Mouse (Mus musculus): ENCODE data around the gene Coro1b. TPM values are rescaled to one million over a fixed set of nuclear protein-coding genes. Genes with fewer than 3 reads are reported as not detected.

Gene Coro1b
- polyA plus RNA-seq, 1 experiment from 2014 or later, result 176 TPM

GRCm38 (mm10) chr19:4144550-4145498, 3.6 kb upstream of the Coro1b start:
- no peak overlapping the region for H3K4me3 ChIP-seq (replicated peaks; ENCODE audit: low read length)
- H3K27ac ChIP-seq (ENCODE audit: low read length), result 0 out of 2 replicates have a peak overlapping the region, but pooled peaks have one; percentile 12
- H3K4me2 ChIP-seq (ENCODE audit: low read depth, low read length), result no peak overlapping the region
- no peaks in the 10 kb centered on the region for H3K9me3 ChIP-seq (replicated peaks; ENCODE audit: control insufficient read depth, low read length)
- WGBS, result 77% methylated on average over 16 of the region's 16 CpGs
- no peak for ATAC-seq (ENCODE audit: insufficient read depth, low FRiP score)
- no peaks in the 10 kb centered on the region for H3K27me3 ChIP-seq (ENCODE audit: control insufficient read depth, insufficient read depth, low read length)
- H3K36me3 ChIP-seq (ENCODE audit: control insufficient read depth, insufficient read depth, low read length), result no peaks in the 10 kb centered on the region
- no peak overlapping the region for H3K9ac ChIP-seq (ENCODE audit: low read length)
- H3K4me1 ChIP-seq (ENCODE audit: control insufficient read depth, insufficient read depth, low read length), result peaks cover 15% of the 10 kb centered on the region

GRCm38 (mm10) chr19:4145936-4146335, 2.5 kb upstream of the Coro1b start:
- Histone ChIP-seq H3K36me3 (ENCODE audit: control insufficient read depth, insufficient read depth, low read length) (peaks cover 4% of the 10 kb centered on the region; the same call in 1 of the 2 replicates), H3K9ac (ENCODE audit: low read length) (no peak overlapping the region), H3K27me3 (ENCODE audit: control insufficient read depth, insufficient read depth, low read length) (no peaks in the 10 kb centered on the region), H3K4me2 (ENCODE audit: low read depth, low read length) (no peak overlapping the region), H3K27ac (ENCODE audit: low read length) (no peak overlapping the region), H3K9me3 (replicated peaks; ENCODE audit: control insufficient read depth, low read length) (no peaks in the 10 kb centered on the region), H3K4me1 (ENCODE audit: control insufficient read depth, insufficient read depth, low read length) (peaks cover 15% of the 10 kb centered on the region), H3K4me3 (replicated peaks; ENCODE audit: low read length) (no peak overlapping the region)
- WGBS, result 90% methylated on average over 5 of the region's 5 CpGs
- no peak for ATAC-seq (ENCODE audit: insufficient read depth, low FRiP score)

- Histone ChIP-seq H3K27ac (ENCODE audit: low read length) (no peak overlapping the region), H3K4me1 (ENCODE audit: control insufficient read depth, insufficient read depth, low read length) (peaks cover 15% of the 10 kb centered on the region), H3K9ac (ENCODE audit: low read length) (no peak overlapping the region), H3K4me3 (replicated peaks; ENCODE audit: low read length) (no peak overlapping the region), H3K36me3 (ENCODE audit: control insufficient read depth, insufficient read depth, low read length) (peaks cover 9% of the 10 kb centered on the region), H3K4me2 (ENCODE audit: low read depth, low read length) (no peak overlapping the region), H3K9me3 (replicated peaks; ENCODE audit: control insufficient read depth, low read length) (no peaks in the 10 kb centered on the region), H3K27me3 (ENCODE audit: control insufficient read depth, insufficient read depth, low read length) (no peaks in the 10 kb centered on the region)
- WGBS, result 66% methylated on average over 12 of the region's 12 CpGs
- ATAC-seq (ENCODE audit: insufficient read depth, low FRiP score), result no peak
Measured at GRCm38 (mm10) chr19:4146366-4147021, 1.9 kb upstream of the Coro1b start.

- Histone ChIP-seq H3K27me3 (ENCODE audit: control insufficient read depth, insufficient read depth, low read length) (no peaks in the 10 kb centered on the region), H3K27ac (ENCODE audit: low read length) (no peak overlapping the region), H3K36me3 (ENCODE audit: control insufficient read depth, insufficient read depth, low read length) (peaks cover 9% of the 10 kb centered on the region), H3K4me3 (replicated peaks; ENCODE audit: low read length) (no peak overlapping the region), H3K9ac (ENCODE audit: low read length) (no peak overlapping the region), H3K9me3 (replicated peaks; ENCODE audit: control insufficient read depth, low read length) (no peaks in the 10 kb centered on the region), H3K4me2 (ENCODE audit: low read depth, low read length) (no peak overlapping the region), H3K4me1 (ENCODE audit: control insufficient read depth, insufficient read depth, low read length) (peaks cover 15% of the 10 kb centered on the region)
- WGBS, result 63% methylated on average over 3 of the region's 3 CpGs
- ATAC-seq (ENCODE audit: insufficient read depth, low FRiP score), result no peak
Measured at GRCm38 (mm10) chr19:4147022-4147405, 1.4 kb upstream of the Coro1b start.

GRCm38 (mm10) chr19:4147782-4148490, 483 bp upstream of the Coro1b start:
- no peak; the same call in 1 of the 2 replicates for ATAC-seq (ENCODE audit: insufficient read depth, low FRiP score)
- no peaks in the 10 kb centered on the region for H3K9me3 ChIP-seq (replicated peaks; ENCODE audit: control insufficient read depth, low read length)
- H3K36me3 ChIP-seq (ENCODE audit: control insufficient read depth, insufficient read depth, low read length), result peaks cover 9% of the 10 kb centered on the region
- peak overlapping the region; percentile 87 for H3K4me3 ChIP-seq (replicated peaks; ENCODE audit: low read length)
- H3K4me1 ChIP-seq (ENCODE audit: control insufficient read depth, insufficient read depth, low read length), result peaks cover 15% of the 10 kb centered on the region
- WGBS, result 37% methylated on average over 9 of the region's 9 CpGs
- H3K4me2 ChIP-seq (ENCODE audit: low read depth, low read length), result peak overlapping the region; percentile 86
- H3K27ac ChIP-seq (ENCODE audit: low read length), result 0 out of 2 replicates have a peak overlapping the region, but pooled peaks have one; percentile 36
- H3K9ac ChIP-seq (ENCODE audit: low read length), result peak overlapping the region; percentile 61
- no peaks in the 10 kb centered on the region for H3K27me3 ChIP-seq (ENCODE audit: control insufficient read depth, insufficient read depth, low read length)

- peak overlapping the region; percentile 87 for H3K4me3 ChIP-seq (replicated peaks; ENCODE audit: low read length)
- no peaks in the 10 kb centered on the region for H3K27me3 ChIP-seq (ENCODE audit: control insufficient read depth, insufficient read depth, low read length)
- H3K4me2 ChIP-seq (ENCODE audit: low read depth, low read length), result peak overlapping the region; percentile 86
- H3K4me1 ChIP-seq (ENCODE audit: control insufficient read depth, insufficient read depth, low read length), result peaks cover 15% of the 10 kb centered on the region
- H3K9me3 ChIP-seq (replicated peaks; ENCODE audit: control insufficient read depth, low read length), result no peaks in the 10 kb centered on the region
- H3K36me3 ChIP-seq (ENCODE audit: control insufficient read depth, insufficient read depth, low read length), result peaks cover 9% of the 10 kb centered on the region
- H3K9ac ChIP-seq (ENCODE audit: low read length), result peak overlapping the region; percentile 96
- ATAC-seq (ENCODE audit: insufficient read depth, low FRiP score), result no peak; the same call in 1 of the 2 replicates
- peak overlapping the region; percentile 76 for H3K27ac ChIP-seq (ENCODE audit: low read length)
- WGBS, result 2% methylated on average over 8 of the region's 8 CpGs
Measured at GRCm38 (mm10) chr19:4148819-4149218, 400 bp downstream of the Coro1b start.

- Histone ChIP-seq H3K27me3 (ENCODE audit: control insufficient read depth, insufficient read depth, low read length) (no peaks in the 10 kb centered on the region), H3K36me3 (ENCODE audit: control insufficient read depth, insufficient read depth, low read length) (peaks cover 9% of the 10 kb centered on the region), H3K4me2 (ENCODE audit: low read depth, low read length) (peak overlapping the region; percentile 86), H3K27ac (ENCODE audit: low read length) (peak overlapping the region; percentile 76), H3K4me3 (replicated peaks; ENCODE audit: low read length) (peak overlapping the region; percentile 87), H3K4me1 (ENCODE audit: control insufficient read depth, insufficient read depth, low read length) (peaks cover 15% of the 10 kb centered on the region), H3K9me3 (replicated peaks; ENCODE audit: control insufficient read depth, low read length) (no peaks in the 10 kb centered on the region), H3K9ac (ENCODE audit: low read length) (peak overlapping the region; percentile 96)
- WGBS, result 82% methylated on average over 11 of the region's 11 CpGs
- no peak for ATAC-seq (ENCODE audit: insufficient read depth, low FRiP score)
Measured at GRCm38 (mm10) chr19:4149283-4149682, 864 bp downstream of the Coro1b start.

- no peaks in the 10 kb centered on the region for H3K9me3 ChIP-seq (replicated peaks; ENCODE audit: control insufficient read depth, low read length)
- WGBS, result 92% methylated on average over 17 of the region's 17 CpGs
- H3K27me3 ChIP-seq (ENCODE audit: control insufficient read depth, insufficient read depth, low read length), result no peaks in the 10 kb centered on the region
- no peak for ATAC-seq (ENCODE audit: insufficient read depth, low FRiP score)
- peak overlapping the region; percentile 86 for H3K4me2 ChIP-seq (ENCODE audit: low read depth, low read length)
- H3K9ac ChIP-seq (ENCODE audit: low read length), result peak overlapping the region; percentile 96
- 0 out of 2 replicates have a peak overlapping the region, but pooled peaks have one; percentile 76 for H3K27ac ChIP-seq (ENCODE audit: low read length)
- peak overlapping the region; percentile 87; the same call in 1 of the 2 replicates for H3K4me3 ChIP-seq (replicated peaks; ENCODE audit: low read length)
- H3K4me1 ChIP-seq (ENCODE audit: control insufficient read depth, insufficient read depth, low read length), result peaks cover 15% of the 10 kb centered on the region
- H3K36me3 ChIP-seq (ENCODE audit: control insufficient read depth, insufficient read depth, low read length), result peaks cover 9% of the 10 kb centered on the region
Measured at GRCm38 (mm10) chr19:4149764-4150461, 1.5 kb downstream of the Coro1b start.
